Mouse (Mus musculus): Measurements from ENCODE around the gene Tmtc2.
A peak's percentile ranks its signal among the peaks of the same experiment; 100 is the strongest.

The Tmtc2 gene

GRCm38 (mm10) chr10:105573908-105574694 lies at the start of gene Tmtc2:
Gene Tmtc2 (minus strand): TSS chr10:105574451.
- DNase-seq (ENCODE audit: extremely low read depth, insufficient read length, low spot score), result no peak

- DNase-seq (ENCODE audit: extremely low read depth, insufficient read length, low spot score), result no peak
These were observed 37.9 kb upstream of the Tmtc2 start for GRCm38 (mm10) chr10:105612117-105612516.

GRCm38 (mm10) chr10:105598826-105599225 lies 24.6 kb upstream of the Tmtc2 start:
- no peak for DNase-seq (ENCODE audit: extremely low read depth, insufficient read length, low spot score)

GRCm38 (mm10) chr10:105597226-105597625 lies 23.0 kb upstream of the Tmtc2 start:
- no peak for DNase-seq (ENCODE audit: extremely low read depth, insufficient read length, low spot score)

GRCm38 (mm10) chr10:105595480-105596102 lies 21.3 kb upstream of the Tmtc2 start:
- DNase-seq (ENCODE audit: extremely low read depth, insufficient read length, low spot score), result no peak

- DNase-seq (ENCODE audit: extremely low read depth, insufficient read length, low spot score), result no peak
These were observed 13.9 kb upstream of the Tmtc2 start for GRCm38 (mm10) chr10:105588141-105588540.

GRCm38 (mm10) chr10:105579318-105579717 lies 5.1 kb upstream of the Tmtc2 start:
- DNase-seq (ENCODE audit: extremely low read depth, insufficient read length, low spot score), result no peak

GRCm38 (mm10) chr10:105578291-105578845 lies 4.1 kb upstream of the Tmtc2 start:
- no peak for DNase-seq (ENCODE audit: extremely low read depth, insufficient read length, low spot score)

- DNase-seq (ENCODE audit: extremely low read depth, insufficient read length, low spot score), result no peak
These were observed 727 bp upstream of the Tmtc2 start for GRCm38 (mm10) chr10:105574695-105575660.

GRCm38 (mm10) chr10:105573306-105573907 lies 844 bp downstream of the Tmtc2 start:
- DNase-seq (ENCODE audit: extremely low read depth, insufficient read length, low spot score), result peak; percentile 8

GRCm38 (mm10) chr10:105572829-105573228 lies 1.4 kb downstream of the Tmtc2 start:
- no peak for DNase-seq (ENCODE audit: extremely low read depth, insufficient read length, low spot score)

GRCm38 (mm10) chr10:105572301-105572700 lies 1.9 kb downstream of the Tmtc2 start:
- no peak for DNase-seq (ENCODE audit: extremely low read depth, insufficient read length, low spot score)

- DNase-seq (ENCODE audit: extremely low read depth, insufficient read length, low spot score), result no peak
These were observed 2.4 kb downstream of the Tmtc2 start for GRCm38 (mm10) chr10:105571831-105572230.

GRCm38 (mm10) chr10:105571019-105571418 lies 3.2 kb downstream of the Tmtc2 start:
- no peak for DNase-seq (ENCODE audit: extremely low read depth, insufficient read length, low spot score)

GRCm38 (mm10) chr10:105569573-105569972 lies 4.7 kb downstream of the Tmtc2 start:
- no peak for DNase-seq (ENCODE audit: extremely low read depth, insufficient read length, low spot score)

- DNase-seq (ENCODE audit: extremely low read depth, insufficient read length, low spot score), result no peak
These were observed 6.3 kb downstream of the Tmtc2 start for GRCm38 (mm10) chr10:105567825-105568531.

GRCm38 (mm10) chr10:105561548-105561947 lies 12.7 kb downstream of the Tmtc2 start:
- no peak for DNase-seq (ENCODE audit: extremely low read depth, insufficient read length, low spot score)

GRCm38 (mm10) chr10:105557581-105557980 lies 16.7 kb downstream of the Tmtc2 start:
- DNase-seq (ENCODE audit: extremely low read depth, insufficient read length, low spot score), result no peak

GRCm38 (mm10) chr10:105556890-105557572 lies 17.2 kb downstream of the Tmtc2 start:
- DNase-seq (ENCODE audit: extremely low read depth, insufficient read length, low spot score), result no peak

Measured in 3134 (cell line).